Mouse (Mus musculus) MEL (cell line): Measurements from ENCODE around the gene Hbb-bs. TPM values are rescaled to one million over a fixed set of nuclear protein-coding genes. Genes with fewer than 3 reads are reported as not detected.

Source experiments
- DNase-seq: peaks from one replicate; pipeline ENCODE4 v3.0.0; 2011; ENCODE audit warnings: low read depth, low spot score
- H3K27ac ChIP-seq: 2 replicates; pipeline ENCODE4 v1.5.1; 2012; ENCODE audit warnings: low read depth, mild to moderate bottlenecking, control low read depth, low read length, moderate library complexity; ENCODE audit not compliant: control insufficient read depth
- H3K27me3 ChIP-seq, 2 experiments: fragments of 150-350 bp in 1 of 2; sonication (generic) in 1 of 2; 2 replicates each; pipeline ENCODE4 v1.6.1; 2012; ENCODE audit warnings: low read length in 2 of 2, mild to moderate bottlenecking in 2 of 2, improper control_type of control experiment in 1 of 2, moderate library complexity in 1 of 2; ENCODE audit not compliant: insufficient read depth in 2 of 2, control insufficient read depth in 1 of 2
- H3K36me3 ChIP-seq, 2 experiments: 2 replicates each; pipeline ENCODE4 v1.6.1; 2012 to 2014; ENCODE audit warnings: low read length in 2 of 2, improper control_type of control experiment in 1 of 2, inconsistent platforms in 1 of 2, mild to moderate bottlenecking in 1 of 2; ENCODE audit not compliant: insufficient read depth in 2 of 2, control insufficient read depth in 1 of 2
- H3K4me1 ChIP-seq, 2 experiments: fragments of 150-350 bp in 1 of 2; sonication (generic) in 1 of 2; 2 replicates each; pipeline ENCODE4 v1.6.1; 2012; ENCODE audit warnings: low read length in 2 of 2, improper control_type of control experiment in 1 of 2, mild to moderate bottlenecking in 1 of 2; ENCODE audit not compliant: insufficient read depth in 2 of 2, control insufficient read depth in 1 of 2
- H3K4me3 ChIP-seq, 2 experiments: fragments of 150-350 bp in 1 of 2; sonication (generic) in 1 of 2; 2 replicates each; pipeline ENCODE4 v1.5.1; 2012; ENCODE audit warnings: low read depth in 2 of 2, low read length in 2 of 2, mild to moderate bottlenecking in 2 of 2, moderate library complexity in 2 of 2, control low read depth in 1 of 2, improper control_type of control experiment in 1 of 2; ENCODE audit not compliant: control insufficient read depth in 1 of 2, insufficient read depth in 1 of 2
- H3K79me2 ChIP-seq: 2 replicates; pipeline ENCODE4 v1.6.1; 2012; ENCODE audit warnings: mild to moderate bottlenecking, low read length, moderate library complexity; ENCODE audit not compliant: control insufficient read depth, poor library complexity, insufficient read depth
- H3K9ac ChIP-seq: 2 replicates; pipeline ENCODE4 v1.6.1; 2012; ENCODE audit warnings: low read depth, mild to moderate bottlenecking, control low read depth, low read length, moderate library complexity; ENCODE audit not compliant: control insufficient read depth, poor library complexity, severe bottlenecking
- H3K9me3 ChIP-seq: fragments of 150-350 bp; sonication (generic); replicated peaks from 2 replicates; pipeline ENCODE4 v1.6.1; 2012; ENCODE audit warnings: mild to moderate bottlenecking, low read length, improper control_type of control experiment, moderate library complexity; ENCODE audit not compliant: insufficient read depth
- BHLHE40 ChIP-seq: IDR thresholded peaks from 2 replicates; pipeline ENCODE4 v1.6.1; 2012; ENCODE audit warnings: low read depth, mild to moderate bottlenecking, inconsistent platforms, low read length, improper control_type of control experiment, borderline replicate concordance
- CHD1 ChIP-seq: IDR thresholded peaks from 2 replicates; pipeline ENCODE4 v1.6.1; 2012; ENCODE audit warnings: low read depth, mild to moderate bottlenecking, inconsistent platforms, low read length, improper control_type of control experiment
- CHD2 ChIP-seq: IDR thresholded peaks from 2 replicates; pipeline ENCODE4 v1.6.1; 2011; ENCODE audit warnings: low read length, improper control_type of control experiment
- E2F4 ChIP-seq: IDR thresholded peaks from 2 replicates; pipeline ENCODE4 v1.6.1; 2011; ENCODE audit warnings: low read depth, low read length, improper control_type of control experiment, borderline replicate concordance
- ELF1 ChIP-seq: IDR thresholded peaks from 2 replicates; pipeline ENCODE4 v1.6.1; 2014; ENCODE audit warnings: low read depth, mild to moderate bottlenecking, inconsistent platforms, low read length, improper control_type of control experiment, moderate library complexity
- EP300 ChIP-seq, 2 experiments: IDR thresholded peaks; 2 replicates each; pipeline ENCODE4 v1.6.1; 2011; ENCODE audit warnings: improper control_type of control experiment in 2 of 2, low read length in 2 of 2, low read depth in 1 of 2, mild to moderate bottlenecking in 1 of 2
- GABPA ChIP-seq: IDR thresholded peaks from 2 replicates; pipeline ENCODE4 v1.6.1; 2012; ENCODE audit warnings: low read depth, mild to moderate bottlenecking, inconsistent platforms, low read length, improper control_type of control experiment, moderate library complexity
- GATA1 ChIP-seq: IDR thresholded peaks from 2 replicates; pipeline ENCODE4 v1.6.1; 2011; ENCODE audit warnings: low read depth, low read length, improper control_type of control experiment
- HCFC1 ChIP-seq: IDR thresholded peaks from 2 replicates; pipeline ENCODE4 v1.6.1; 2012; ENCODE audit warnings: low read depth, mild to moderate bottlenecking, inconsistent platforms, low read length, improper control_type of control experiment, moderate library complexity
- JUND ChIP-seq: IDR thresholded peaks from 2 replicates; pipeline ENCODE4 v1.6.1; 2011; ENCODE audit warnings: low read depth, mild to moderate bottlenecking, improper control_type of control experiment, low read length
- KAT2A ChIP-seq: conservative IDR thresholded peaks from 2 replicates; pipeline ENCODE4 v1.6.1; 2012; ENCODE audit warnings: low read depth, low read length, improper control_type of control experiment, inconsistent platforms
- MAFK ChIP-seq: IDR thresholded peaks from 2 replicates; pipeline ENCODE4 v1.6.1; 2011; ENCODE audit warnings: low read depth, mild to moderate bottlenecking, low read length, improper control_type of control experiment, borderline replicate concordance
- MAX ChIP-seq: IDR thresholded peaks from 2 replicates; pipeline ENCODE4 v1.6.1; 2011; ENCODE audit warnings: low read length, improper control_type of control experiment
- MAZ ChIP-seq: IDR thresholded peaks from 2 replicates; pipeline ENCODE4 v1.6.1; 2012; ENCODE audit warnings: low read depth, mild to moderate bottlenecking, inconsistent platforms, low read length, improper control_type of control experiment
- MEF2A ChIP-seq: IDR thresholded peaks from 2 replicates; pipeline ENCODE4 v1.6.1; 2014; ENCODE audit warnings: low read depth, mild to moderate bottlenecking, inconsistent platforms, low read length, improper control_type of control experiment; ENCODE audit not compliant: poor library complexity, insufficient replicate concordance, severe bottlenecking; ENCODE audit errors: extremely low read depth
- MXI1 ChIP-seq: IDR thresholded peaks from 2 replicates; pipeline ENCODE4 v1.6.1; 2011; ENCODE audit warnings: mild to moderate bottlenecking, low read depth, low read length, improper control_type of control experiment
- MYB ChIP-seq: IDR thresholded peaks from 2 replicates; pipeline ENCODE4 v1.6.1; 2011; ENCODE audit warnings: mild to moderate bottlenecking, low read depth, low read length, improper control_type of control experiment
- MYC ChIP-seq: IDR thresholded peaks from 2 replicates; pipeline ENCODE4 v1.6.1; 2011; ENCODE audit warnings: low read depth, mild to moderate bottlenecking, low read length, improper control_type of control experiment, moderate library complexity
- NELFE ChIP-seq: IDR thresholded peaks from 2 replicates; pipeline ENCODE4 v1.6.1; 2011; ENCODE audit warnings: low read depth, low read length, improper control_type of control experiment
- NRF1 ChIP-seq: IDR thresholded peaks from 2 replicates; pipeline ENCODE4 v1.6.1; 2014; ENCODE audit warnings: low read depth, mild to moderate bottlenecking, inconsistent platforms, low read length, improper control_type of control experiment, moderate library complexity; ENCODE audit not compliant: poor library complexity, insufficient read depth, severe bottlenecking
- POLR2A ChIP-seq, 2 experiments: IDR thresholded peaks; 2 replicates each; pipeline ENCODE4 v1.6.1; 2011 to 2012; ENCODE audit warnings: low read length in 2 of 2, mild to moderate bottlenecking in 2 of 2, control low read depth in 1 of 2, improper control_type of control experiment in 1 of 2, low read depth in 1 of 2, moderate library complexity in 1 of 2; ENCODE audit not compliant: control insufficient read depth in 1 of 2, insufficient read depth in 1 of 2, poor library complexity in 1 of 2
- POLR2AphosphoS2 ChIP-seq: IDR thresholded peaks from 2 replicates; pipeline ENCODE4 v1.6.1; 2011; ENCODE audit warnings: low read length, improper control_type of control experiment
- POLR2AphosphoS5 ChIP-seq: IDR thresholded peaks from 2 replicates; pipeline ENCODE4 v1.6.1; 2012; ENCODE audit warnings: low read depth, borderline replicate concordance, mild to moderate bottlenecking, inconsistent platforms, low read length, moderate library complexity, mixed read lengths
- RAD21 ChIP-seq: IDR thresholded peaks from 2 replicates; pipeline ENCODE4 v1.6.1; 2011; ENCODE audit warnings: mild to moderate bottlenecking, low read depth, low read length, improper control_type of control experiment
- RCOR1 ChIP-seq: IDR thresholded peaks from 2 replicates; pipeline ENCODE4 v1.6.1; 2012; ENCODE audit warnings: low read depth, mild to moderate bottlenecking, inconsistent platforms, low read length, improper control_type of control experiment
- SIN3A ChIP-seq: IDR thresholded peaks from 2 replicates; pipeline ENCODE4 v1.6.1; 2012; ENCODE audit warnings: low read length, improper control_type of control experiment, inconsistent platforms
- SMC3 ChIP-seq: IDR thresholded peaks from 2 replicates; pipeline ENCODE4 v1.6.1; 2011; ENCODE audit warnings: low read depth, low read length, improper control_type of control experiment
- TAL1 ChIP-seq: IDR thresholded peaks from 2 replicates; pipeline ENCODE4 v1.6.1; 2012; ENCODE audit warnings: mild to moderate bottlenecking, inconsistent platforms, low read length, moderate library complexity, mixed read lengths
- TBP ChIP-seq: IDR thresholded peaks from 2 replicates; pipeline ENCODE4 v1.8.0; 2011; ENCODE audit warnings: low read depth, low read length, improper control_type of control experiment
- TCF12 ChIP-seq: IDR thresholded peaks from 2 replicates; pipeline ENCODE4 v1.6.1; 2014; ENCODE audit warnings: low read depth, mild to moderate bottlenecking, inconsistent platforms, low read length, improper control_type of control experiment, moderate library complexity
- UBTF ChIP-seq: IDR thresholded peaks from 2 replicates; pipeline ENCODE4 v1.6.1; 2012; ENCODE audit warnings: low read depth, mild to moderate bottlenecking, inconsistent platforms, low read length, improper control_type of control experiment, moderate library complexity, borderline replicate concordance; ENCODE audit not compliant: insufficient read depth
- USF1 ChIP-seq: IDR thresholded peaks from 2 replicates; pipeline ENCODE4 v1.6.1; 2014; ENCODE audit warnings: low read depth, mild to moderate bottlenecking, inconsistent platforms, low read length, improper control_type of control experiment, moderate library complexity
- ZC3H11A ChIP-seq: IDR thresholded peaks from 2 replicates; pipeline ENCODE4 v1.6.1; 2012; ENCODE audit warnings: low read depth, mild to moderate bottlenecking, inconsistent platforms, low read length, improper control_type of control experiment
- ZKSCAN1 ChIP-seq: IDR thresholded peaks from 2 replicates; pipeline ENCODE4 v1.6.1; 2012; ENCODE audit warnings: low read depth, mild to moderate bottlenecking, inconsistent platforms, low read length, improper control_type of control experiment, moderate library complexity
- ZMIZ1 ChIP-seq: IDR thresholded peaks from 2 replicates; pipeline ENCODE4 v1.6.1; 2012; ENCODE audit warnings: low read depth, mild to moderate bottlenecking, inconsistent platforms, low read length, improper control_type of control experiment, moderate library complexity
- ZNF384 ChIP-seq: IDR thresholded peaks from 2 replicates; pipeline ENCODE4 v1.6.1; 2012; ENCODE audit warnings: low read depth, mild to moderate bottlenecking, inconsistent platforms, low read length, improper control_type of control experiment
- polyA plus RNA-seq, 2 experiments: library from polyadenylated mRNA; stranded (reverse) in 1 of 2; unstranded in 1 of 2; fragments of >175 nt in 1 of 2; fragments of >200 nt in 1 of 2; gene quantifications; 2 replicates each; pipeline versions ENCODE4 v1.2.1 to v1.2.4; 2012; ENCODE audit warnings: low replicate concordance in 2 of 2, low read depth in 1 of 2; ENCODE audit not compliant: insufficient read length in 2 of 2, insufficient read depth in 1 of 2, missing spikeins in 1 of 2
- total RNA-seq: library from RNA; depleted of rRNA; stranded (reverse); fragments of 300-350 nt; gene quantifications from 2 replicates; pipeline ENCODE4 v1.2.3, GENCODE M21; 2012

Hbb-bs gene
- total and polyA plus RNA-seq, 3 experiments: 79.0 to 208 TPM; not detected in 1

GRCm38 (mm10) chr7:103808971-103809800 lies 18.7 kb downstream of the Hbb-bs start:
- Histone ChIP-seq H3K4me1 (peaks cover 20 to 23% of the 10 kb centered on the region in 2 experiments), H3K9ac (peak overlapping the region; percentile 54)
- TF ChIP-seq GATA1: peak; percentile 89
- no peak for TF ChIP-seq ZC3H11A
- no peak for TF ChIP-seq KAT2A
- TF ChIP-seq ELF1: no peak
- no peak for TF ChIP-seq POLR2AphosphoS5
- TF ChIP-seq EP300 (IDR thresholded peaks at IDR 0.05; ENCODE audit: low read depth in 1 of 2, low read length in 2 of 2): peak; percentile 84 to 88
- no peak for TF ChIP-seq RAD21
- no peak for TF ChIP-seq MYC
- no peak for TF ChIP-seq POLR2AphosphoS2
- no peak for TF ChIP-seq NRF1
- TF ChIP-seq E2F4: no peak
- no peak for TF ChIP-seq NELFE
- TF ChIP-seq MEF2A: no peak
- TF ChIP-seq JUND: no peak
- TF ChIP-seq RCOR1: peak; percentile 45
- peak; percentile 48; the same call in 1 of the 2 replicates for TF ChIP-seq TBP
- peak; percentile 62 for TF ChIP-seq SIN3A
- TF ChIP-seq HCFC1: no peak
- TF ChIP-seq POLR2A (IDR thresholded peaks at IDR 0.05; ENCODE audit: control insufficient read depth in 1 of 2, insufficient read depth in 1 of 2, low read depth in 1 of 2, low read length in 2 of 2, poor library complexity in 1 of 2): no peak; a peak in 1 of 4 replicates
- peak; percentile 89 for TF ChIP-seq ZNF384
- no peak for TF ChIP-seq MAZ
- peak; percentile 88 for TF ChIP-seq TAL1
- TF ChIP-seq CHD2: no peak
- TF ChIP-seq UBTF: no peak
- no peak for TF ChIP-seq MAX
- peak; percentile 2; the same call in 1 of the 2 replicates for TF ChIP-seq SMC3
- TF ChIP-seq ZMIZ1: no peak
- TF ChIP-seq GABPA: no peak
- TF ChIP-seq BHLHE40: no peak; the same call in 1 of the 2 replicates
- TF ChIP-seq MXI1: 0 out of 2 replicates have a peak, but pooled peaks have one; percentile 11
- no peak; the same call in 1 of the 2 replicates for TF ChIP-seq CHD1
- TF ChIP-seq MYB: peak; percentile 67
- TF ChIP-seq TCF12: peak; percentile 86
- 0 out of 2 replicates have a peak, but pooled peaks have one; percentile 56 for TF ChIP-seq MAFK
- TF ChIP-seq USF1: no peak
- no peak for TF ChIP-seq ZKSCAN1

More at GRCm38 (mm10) chr7:103808971-103809800, 18.7 kb downstream of the Hbb-bs start:
- 0 out of 4 replicates have a peak overlapping the region, but pooled peaks of 1 of the 2 experiments have one; percentile 5 for H3K4me3 ChIP-seq
- no peaks in the 10 kb centered on the region for H3K79me2 ChIP-seq
- no peaks in the 10 kb centered on the region for H3K27me3 ChIP-seq
- H3K36me3 ChIP-seq: peaks cover 0 to 29% of the 10 kb centered on the region in 2 experiments; a peak in 2 of 4 replicates
- peak overlapping the region; percentile 98 for H3K27ac ChIP-seq
- DNase-seq: peak; percentile 87
- H3K9me3 ChIP-seq: no peaks in the 10 kb centered on the region
